Mouse (Mus musculus) spleen, adult 2 months (tissue): Measurements from ENCODE around the gene Arv1. TPM values are rescaled to one million over a fixed set of nuclear protein-coding genes. Genes with fewer than 3 reads are reported as not detected.

Experiments
- DNase-seq, 2 experiments: peaks; one replicate each; pipeline versions ENCODE4 v3.0.0 to v3.0.0-alpha.2; 2012 to 2021; ENCODE audit warnings: low spot score in 2 of 2, low read depth in 1 of 2
- H3K27ac ChIP-seq: fragments of 200-500 bp; 2 replicates; pipeline ENCODE4 v1.5.1; 2012; ENCODE audit warnings: low read length, inconsistent platforms; ENCODE audit not compliant: insufficient read depth
- H3K27me3 ChIP-seq: fragments of 200-500 bp; 2 replicates; pipeline ENCODE4 v1.6.1; 2012; ENCODE audit warnings: mild to moderate bottlenecking, moderate library complexity, low read length, inconsistent platforms; ENCODE audit not compliant: control insufficient read depth, insufficient read depth
- H3K36me3 ChIP-seq: fragments of 200-500 bp; 2 replicates; pipeline ENCODE4 v1.6.1; 2012; ENCODE audit warnings: mild to moderate bottlenecking, low read length, inconsistent platforms; ENCODE audit not compliant: control insufficient read depth, insufficient read depth
- H3K4me1 ChIP-seq: fragments of 200-500 bp; 2 replicates; pipeline ENCODE4 v1.6.1; 2011; ENCODE audit warnings: inconsistent platforms; ENCODE audit not compliant: control insufficient read depth, insufficient read depth, insufficient read length
- H3K4me3 ChIP-seq: fragments of 200-500 bp; 2 replicates; pipeline ENCODE4 v1.5.1; 2011; ENCODE audit warnings: mild to moderate bottlenecking, inconsistent platforms; ENCODE audit not compliant: insufficient read depth, insufficient read length; ENCODE audit errors: extremely low read depth
- CTCF ChIP-seq: fragments of 200-500 bp; IDR thresholded peaks from 2 replicates; pipeline ENCODE4 v1.5.1; 2011; ENCODE audit warnings: mild to moderate bottlenecking, inconsistent platforms; ENCODE audit not compliant: insufficient read depth, insufficient read length, insufficient replicate concordance; ENCODE audit errors: extremely low read depth
- POLR2A ChIP-seq: fragments of 200-500 bp; IDR thresholded peaks from 2 replicates; pipeline ENCODE4 v1.6.1; 2011; ENCODE audit warnings: low read depth, low read length, inconsistent platforms
- WGBS: fragments of 180-500 bp; shearing (Covaris S2); methylation state at CpG from one replicate; pipeline ENCODE4 v1.1.7; 2018; 5-methylcytosine and 5-hydroxymethylcytosine counted together
- polyA plus RNA-seq: library from polyadenylated mRNA; depleted of rRNA; stranded (reverse); fragments of >200 nt; gene quantifications from 2 replicates; pipeline ENCODE4 v1.2.3, GENCODE M21; 2012

Arv1 gene
- polyA plus RNA-seq, 1 experiment = 18.0 TPM

- DNase-seq = no peak
- Histone ChIP-seq H3K36me3 (peaks cover 41% of the 10 kb centered on the region), H3K27me3 (no peaks in the 10 kb centered on the region), H3K4me1 (no peaks in the 10 kb centered on the region), H3K27ac (no peak overlapping the region), H3K4me3 (no peak overlapping the region)
- TF ChIP-seq CTCF = no peak
- no peak for TF ChIP-seq POLR2A
- WGBS = 92% methylated on average over 10 of the region's 10 CpGs
Measured at GRCm38 (mm10) chr8:124681077-124681791, 40.7 kb upstream of the Arv1 start.

GRCm38 (mm10) chr8:124681792-124682157, 40.2 kb upstream of the Arv1 start:
- H3K4me3 ChIP-seq = no peak overlapping the region
- 78% methylated on average over 10 of the region's 10 CpGs for WGBS
- no peak for TF ChIP-seq POLR2A
- TF ChIP-seq CTCF = no peak
- H3K27me3 ChIP-seq = no peaks in the 10 kb centered on the region
- H3K36me3 ChIP-seq = peaks cover 41% of the 10 kb centered on the region
- no peaks in the 10 kb centered on the region for H3K4me1 ChIP-seq
- no peak for DNase-seq
- H3K27ac ChIP-seq = no peak overlapping the region

GRCm38 (mm10) chr8:124682218-124682617, 39.7 kb upstream of the Arv1 start:
- H3K27me3 ChIP-seq = no peaks in the 10 kb centered on the region
- 57% methylated on average over 10 of the region's 10 CpGs for WGBS

GRCm38 (mm10) chr8:124688899-124689298, 33.0 kb upstream of the Arv1 start:
- H3K36me3 ChIP-seq = peaks cover 29% of the 10 kb centered on the region
- H3K4me3 ChIP-seq = no peak overlapping the region
- no peaks in the 10 kb centered on the region for H3K4me1 ChIP-seq
- WGBS = 92% methylated on average over 13 of the region's 13 CpGs
- no peak for DNase-seq
- TF ChIP-seq POLR2A = no peak
- no peak for TF ChIP-seq CTCF
- no peak overlapping the region for H3K27ac ChIP-seq
- no peaks in the 10 kb centered on the region for H3K27me3 ChIP-seq

More at GRCm38 (mm10) chr8:124682218-124682617, 39.7 kb upstream of the Arv1 start:
- TF ChIP-seq POLR2A = no peak
- no peak for TF ChIP-seq CTCF
- Histone ChIP-seq H3K27ac (no peak overlapping the region), H3K4me3 (no peak overlapping the region), H3K4me1 (no peaks in the 10 kb centered on the region), H3K36me3 (peaks cover 41% of the 10 kb centered on the region)
- no peak for DNase-seq

- DNase-seq = no peak
- 96% methylated on average over 4 of the region's 4 CpGs for WGBS
Measured at GRCm38 (mm10) chr8:124691706-124692105, 30.2 kb upstream of the Arv1 start.

GRCm38 (mm10) chr8:124695424-124696100, 26.4 kb upstream of the Arv1 start:
- no peak overlapping the region for H3K27ac ChIP-seq
- no peak overlapping the region for H3K4me3 ChIP-seq
- DNase-seq = no peak
- TF ChIP-seq CTCF = no peak
- no peak for TF ChIP-seq POLR2A
- H3K27me3 ChIP-seq = no peaks in the 10 kb centered on the region
- peaks cover 21% of the 10 kb centered on the region for H3K36me3 ChIP-seq
- 96% methylated on average over 22 of the region's 22 CpGs for WGBS
- peaks cover 13% of the 10 kb centered on the region; the same call in 1 of the 2 replicates for H3K4me1 ChIP-seq

More at GRCm38 (mm10) chr8:124691706-124692105, 30.2 kb upstream of the Arv1 start:
- peaks cover 30% of the 10 kb centered on the region for H3K36me3 ChIP-seq
- no peak overlapping the region for H3K27ac ChIP-seq
- no peak overlapping the region for H3K4me3 ChIP-seq
- H3K27me3 ChIP-seq = no peaks in the 10 kb centered on the region
- no peak for TF ChIP-seq POLR2A
- no peak for TF ChIP-seq CTCF
- no peaks in the 10 kb centered on the region for H3K4me1 ChIP-seq

- TF ChIP-seq CTCF = no peak
- no peak; the same call in 1 of the 2 replicates for TF ChIP-seq POLR2A
- DNase-seq = no peak
- Histone ChIP-seq H3K4me1 (peaks cover 27% of the 10 kb centered on the region; the same call in 1 of the 2 replicates), H3K27me3 (no peaks in the 10 kb centered on the region), H3K36me3 (0 out of 2 replicates have a peak, but pooled peaks cover 6% of the 10 kb centered on the region), H3K27ac (peak overlapping the region; percentile 95), H3K4me3 (no peak overlapping the region)
- WGBS = 58% methylated on average over 5 of the region's 5 CpGs
Measured at GRCm38 (mm10) chr8:124700271-124700670, 21.7 kb upstream of the Arv1 start.
